Mouse (Mus musculus): ENCODE measurements around the gene Mbnl2.

The Mbnl2 gene

GRCm38 (mm10) chr14:120276343-120277080 is 1.0 kb downstream of the Mbnl2 start:
- no peak for DNase-seq

- DNase-seq: no peak
Measured at GRCm38 (mm10) chr14:120277081-120277656, 1.7 kb downstream of the Mbnl2 start.

GRCm38 (mm10) chr14:120278290-120279244 is 3.1 kb downstream of the Mbnl2 start:
- no peak for DNase-seq

GRCm38 (mm10) chr14:120280136-120280535 is 4.7 kb downstream of the Mbnl2 start:
- DNase-seq: no peak

- no peak for DNase-seq
Measured at GRCm38 (mm10) chr14:120283787-120284186, 8.3 kb downstream of the Mbnl2 start.

- no peak for DNase-seq
Measured at GRCm38 (mm10) chr14:120284504-120284903, 9.0 kb downstream of the Mbnl2 start.

- no peak for DNase-seq
Measured at GRCm38 (mm10) chr14:120287121-120287986, 11.9 kb downstream of the Mbnl2 start.

- no peak for DNase-seq
Measured at GRCm38 (mm10) chr14:120287987-120288275, 12.5 kb downstream of the Mbnl2 start.

GRCm38 (mm10) chr14:120288378-120289002 is 13.0 kb downstream of the Mbnl2 start:
- peak in 1 of 2 experiments; percentile 20 for DNase-seq

- peak in 1 of 2 experiments; percentile 23 for DNase-seq
Measured at GRCm38 (mm10) chr14:120289065-120289464, 13.6 kb downstream of the Mbnl2 start.

- no peak for DNase-seq
Measured at GRCm38 (mm10) chr14:120289528-120289927, 14.1 kb downstream of the Mbnl2 start.

GRCm38 (mm10) chr14:120291226-120291757 is 15.8 kb downstream of the Mbnl2 start:
- peak in 1 of 2 experiments; percentile 15 for DNase-seq

- DNase-seq: no peak
Measured at GRCm38 (mm10) chr14:120292133-120292532, 16.7 kb downstream of the Mbnl2 start.

- no peak for DNase-seq
Measured at GRCm38 (mm10) chr14:120292617-120293195, 17.2 kb downstream of the Mbnl2 start.

- no peak for DNase-seq
Measured at GRCm38 (mm10) chr14:120294480-120294879, 19.0 kb downstream of the Mbnl2 start.

GRCm38 (mm10) chr14:120295355-120296220 is 20.1 kb downstream of the Mbnl2 start:
- DNase-seq: peak; percentile 59 to 69

- no peak for DNase-seq
Measured at GRCm38 (mm10) chr14:120296231-120297006, 20.9 kb downstream of the Mbnl2 start.

GRCm38 (mm10) chr14:120297137-120297749 is 21.8 kb downstream of the Mbnl2 start:
- DNase-seq: no peak

GRCm38 (mm10) chr14:120297833-120298232 is 22.4 kb downstream of the Mbnl2 start:
- no peak for DNase-seq
